Mouse (Mus musculus): Measurements from ENCODE around the gene Gm9857.

Gm9857 gene

GRCm38 (mm10) chr3:108926308-108926707 is 13.9 kb downstream of the Gm9857 start:
- in situ Hi-C loops (cut with MboI, MseI), result no loop called here

DNA sequence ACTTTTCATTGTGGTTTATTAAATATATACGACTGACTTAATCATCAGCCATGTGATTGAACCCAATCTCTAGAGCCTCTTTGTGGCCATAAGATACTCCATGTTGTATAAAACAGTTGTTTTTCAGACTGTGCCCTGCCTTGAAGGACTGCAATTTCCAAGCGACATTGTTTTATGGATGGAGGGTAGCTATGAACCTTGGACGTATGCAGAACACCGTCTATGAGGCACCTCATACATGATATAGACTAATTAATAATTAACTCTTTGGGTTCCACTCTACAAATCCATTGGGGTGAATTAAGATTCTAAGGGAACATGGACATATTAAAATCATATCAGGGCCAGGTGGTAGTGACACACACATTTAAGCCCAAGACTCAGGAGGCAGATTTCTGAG is 14.6 kb downstream of the Gm9857 start:
- in situ Hi-C loops (cut with MboI, MseI), result no loop called here

DNA sequence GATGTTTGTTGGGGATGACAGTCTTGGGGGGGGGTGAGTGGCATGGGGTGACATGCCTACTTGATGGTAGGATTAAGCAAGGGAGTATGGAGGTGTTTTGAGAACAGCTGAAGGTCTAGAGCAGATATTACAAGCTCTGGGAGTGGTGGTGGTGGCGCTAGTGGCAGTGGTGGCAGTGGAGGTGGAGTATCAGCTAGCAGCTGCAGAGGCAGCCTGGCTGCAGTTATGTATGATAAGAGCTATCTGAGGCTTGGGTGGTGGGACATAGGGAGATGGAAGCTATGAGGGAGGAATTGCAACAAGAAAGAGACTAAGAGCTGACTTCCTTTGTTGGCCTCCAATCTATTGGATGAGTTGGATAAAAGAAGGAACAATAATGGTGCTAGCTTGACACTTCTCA is 18.4 kb downstream of the Gm9857 start:
- in situ Hi-C loops (cut with MboI, MseI), result no loop called here

- in situ Hi-C loops (cut with MboI, MseI), result no loop called here
Measured at GRCm38 (mm10) chr3:108920442-108921070, 19.7 kb downstream of the Gm9857 start.

DNA sequence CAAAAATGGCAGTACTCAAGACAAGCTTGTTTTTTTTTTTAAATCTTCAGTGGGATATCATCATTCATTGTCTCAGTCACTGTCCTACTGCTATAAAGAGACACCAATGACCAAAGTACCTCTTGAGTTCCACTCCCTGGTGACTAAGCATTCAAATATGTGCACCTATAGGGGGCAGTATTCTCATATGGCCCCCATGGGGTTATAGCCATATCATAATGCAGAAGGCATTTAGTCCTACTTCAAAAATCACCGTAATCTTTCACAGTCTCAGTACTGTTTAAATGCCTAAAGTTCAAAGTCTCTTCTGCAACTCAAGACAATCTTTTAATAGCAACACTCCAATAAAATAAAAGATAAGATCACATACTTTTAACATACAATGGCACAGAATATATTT is 21.4 kb downstream of the Gm9857 start:
- in situ Hi-C loops (cut with MboI, MseI), result no loop called here

DNA sequence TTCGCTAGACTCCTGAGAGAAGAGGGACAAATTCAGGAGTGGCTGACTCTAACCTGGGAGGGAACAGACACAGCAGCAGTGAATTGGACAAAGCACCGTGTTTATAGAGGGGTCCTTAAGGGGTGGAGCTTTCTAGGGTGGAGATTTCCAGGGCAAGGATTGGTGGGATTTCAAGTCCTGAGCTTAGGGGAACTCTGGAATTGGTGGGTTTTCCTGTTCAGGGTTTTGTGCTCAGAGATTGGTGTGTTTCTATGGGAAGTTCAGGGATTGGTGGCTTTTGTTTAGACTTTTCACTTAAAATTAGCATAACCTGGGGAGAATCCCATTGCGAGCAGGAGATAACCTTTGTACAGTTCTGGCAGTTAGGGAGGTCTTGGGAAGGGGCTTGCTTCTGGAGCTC is 22.3 kb downstream of the Gm9857 start:
- in situ Hi-C loops (cut with MboI, MseI), result no loop called here

DNA sequence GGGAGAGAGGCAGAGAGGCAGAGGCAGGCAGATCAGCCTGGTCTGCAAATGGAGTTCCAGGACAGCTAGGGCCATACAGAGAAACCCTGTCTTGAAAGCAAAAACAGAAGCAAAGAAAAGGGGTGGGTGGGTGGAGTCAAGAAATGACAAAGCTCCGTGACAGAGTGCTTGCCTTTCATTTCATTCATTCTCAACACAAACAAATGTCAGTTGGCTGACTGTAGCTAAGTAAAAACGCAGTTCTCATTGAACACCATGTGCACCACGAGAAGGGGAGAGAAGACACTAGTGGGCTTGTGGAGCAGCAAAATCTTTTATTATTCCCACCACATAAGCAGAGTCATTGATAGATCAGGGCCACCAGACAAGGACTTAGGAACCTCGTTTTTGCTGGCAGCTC is 23.4 kb downstream of the Gm9857 start:
- in situ Hi-C loops (cut with MboI, MseI), result no loop called here

- in situ Hi-C loops (cut with MboI, MseI), result no loop called here
Measured at GRCm38 (mm10) chr3:108915999-108916398, 24.2 kb downstream of the Gm9857 start.

GRCm38 (mm10) chr3:108911548-108912413 is 28.5 kb downstream of the Gm9857 start, which contains the start of gene Prpf38b:
Prpf38b (minus strand) TSS chr3:108911727.
- in situ Hi-C loops (cut with MboI, MseI), result no loop called here

- in situ Hi-C loops (cut with MboI, MseI), result no loop called here
Measured at GRCm38 (mm10) chr3:108911081-108911547, 29.1 kb downstream of the Gm9857 start.

DNA sequence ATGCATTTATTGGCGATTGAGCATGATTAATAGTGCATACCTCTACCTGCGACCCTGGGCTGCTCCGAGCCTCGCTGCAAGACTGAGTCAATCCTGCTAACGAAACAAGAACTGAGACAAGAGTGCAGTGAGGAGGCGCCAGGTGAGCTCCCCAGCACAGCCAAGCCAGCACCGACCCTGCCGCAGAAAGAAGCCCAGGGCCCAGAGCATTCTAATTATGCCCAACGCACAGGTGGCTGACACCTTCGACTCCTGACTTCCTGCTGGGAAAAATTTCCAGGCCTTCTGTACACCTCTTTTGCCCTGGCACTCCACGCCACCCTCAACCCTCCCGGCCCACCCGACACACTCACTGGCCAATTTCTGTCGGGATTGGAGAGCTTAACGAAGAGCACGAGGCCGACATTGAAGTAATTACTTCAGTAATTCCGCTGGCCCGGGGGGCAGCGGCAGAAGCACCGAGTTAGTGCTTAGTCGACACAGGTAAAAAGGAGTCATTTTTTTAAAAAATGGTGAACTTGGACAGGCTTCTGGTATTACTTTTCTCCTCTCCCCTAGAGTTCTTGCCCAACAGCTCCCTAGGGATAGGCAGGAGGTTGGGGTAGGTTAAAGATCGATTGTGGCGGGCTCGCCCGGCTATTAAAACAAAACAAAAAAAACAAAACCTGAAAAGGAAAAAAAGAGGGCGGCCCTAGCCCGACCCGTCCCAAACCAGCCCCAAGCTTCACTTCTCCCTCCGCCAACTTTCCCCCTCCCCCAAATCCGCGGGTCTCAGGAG is 29.8 kb downstream of the Gm9857 start:
- in situ Hi-C loops (cut with MboI, MseI), result no loop called here

- in situ Hi-C loops (cut with MboI, MseI), result loop anchor here (10.0 kb wide), 2 partner anchors 248 to 498 kb away; partner anchors contain the start of gene Clcc1
Measured at GRCm38 (mm10) chr3:108902934-108903333, 37.3 kb downstream of the Gm9857 start.

- in situ Hi-C loops (cut with MboI, MseI), result loop anchor here (10.0 kb wide), 2 partner anchors 247 to 497 kb away; partner anchors contain the start of gene Clcc1
Measured at GRCm38 (mm10) chr3:108902038-108902437, 38.2 kb downstream of the Gm9857 start.

DNA sequence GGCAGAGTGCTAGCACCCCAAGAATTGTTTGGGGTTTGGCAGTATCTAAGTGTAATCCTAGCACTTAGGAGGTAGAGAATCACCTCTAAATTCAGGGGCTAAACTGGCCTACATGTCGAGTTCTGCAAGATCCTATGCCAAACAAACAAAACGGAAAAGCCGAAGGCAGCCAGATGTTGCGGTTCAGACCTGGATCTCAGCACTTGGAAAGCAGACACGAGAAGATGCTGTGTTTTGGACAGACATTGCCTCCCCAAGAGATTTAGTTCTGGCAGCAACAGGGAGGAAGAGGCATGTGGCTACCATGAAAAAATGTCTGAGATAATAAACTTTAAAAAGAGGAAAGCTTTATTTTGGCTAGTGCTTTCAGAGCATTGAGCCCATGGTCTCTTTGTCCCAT is 39.6 kb downstream of the Gm9857 start:
- in situ Hi-C loops (cut with MboI, MseI), result loop anchor here (10.0 kb wide), 2 partner anchors 246 to 496 kb away; partner anchors contain the start of gene Clcc1

GRCm38 (mm10) chr3:108900147-108900546 is 40.1 kb downstream of the Gm9857 start:
- in situ Hi-C loops (cut with MboI, MseI), result loop anchor here (10.0 kb wide), 2 partner anchors 245 to 495 kb away; partner anchors contain the start of gene Clcc1

GRCm38 (mm10) chr3:108898640-108899039 is 41.6 kb downstream of the Gm9857 start:
- in situ Hi-C loops (cut with MboI, MseI), result no loop called here

GRCm38 (mm10) chr3:108892914-108893313 is 47.3 kb downstream of the Gm9857 start:
- in situ Hi-C loops (cut with MboI, MseI), result no loop called here

DNA sequence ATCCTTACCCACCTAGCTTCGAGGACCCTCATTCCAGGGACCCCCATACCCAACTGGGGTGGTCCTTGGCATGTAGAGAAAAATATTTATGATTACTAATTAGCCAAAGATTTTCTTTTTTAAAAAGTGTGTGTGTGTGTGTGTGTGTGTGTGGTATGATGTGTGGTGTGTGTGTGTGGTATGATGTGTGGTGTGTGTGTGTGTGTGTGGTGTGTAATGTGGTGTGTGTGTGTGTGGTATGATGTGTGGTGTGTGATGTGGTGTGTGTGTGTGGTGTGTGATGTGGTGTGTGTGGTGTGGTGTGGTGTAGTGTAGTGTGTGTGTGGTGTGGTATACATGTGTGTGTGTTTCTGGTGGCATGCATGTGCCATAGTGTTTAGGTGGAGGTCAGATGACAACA is 48.2 kb downstream of the Gm9857 start:
- in situ Hi-C loops (cut with MboI, MseI), result no loop called here
